Mouse (Mus musculus): ENCODE results near the gene Mroh3.

Mroh3 gene

GRCm38 (mm10) chr1:136212803-136213202 is at the start of gene Mroh3:
Gene Mroh3, minus strand, starts transcription at chr1:136212828.
- DNase-seq (ENCODE audit: extremely low spot score, low read depth, low spot score), result no peak

- no peak for DNase-seq (ENCODE audit: extremely low spot score, low read depth, low spot score)
These were observed 48.1 kb upstream of the Mroh3 start, which contains the start of gene Gpr25 for GRCm38 (mm10) chr1:136260635-136261238. Gene Gpr25, minus strand, starts transcription at chr1:136260873.

DNA sequence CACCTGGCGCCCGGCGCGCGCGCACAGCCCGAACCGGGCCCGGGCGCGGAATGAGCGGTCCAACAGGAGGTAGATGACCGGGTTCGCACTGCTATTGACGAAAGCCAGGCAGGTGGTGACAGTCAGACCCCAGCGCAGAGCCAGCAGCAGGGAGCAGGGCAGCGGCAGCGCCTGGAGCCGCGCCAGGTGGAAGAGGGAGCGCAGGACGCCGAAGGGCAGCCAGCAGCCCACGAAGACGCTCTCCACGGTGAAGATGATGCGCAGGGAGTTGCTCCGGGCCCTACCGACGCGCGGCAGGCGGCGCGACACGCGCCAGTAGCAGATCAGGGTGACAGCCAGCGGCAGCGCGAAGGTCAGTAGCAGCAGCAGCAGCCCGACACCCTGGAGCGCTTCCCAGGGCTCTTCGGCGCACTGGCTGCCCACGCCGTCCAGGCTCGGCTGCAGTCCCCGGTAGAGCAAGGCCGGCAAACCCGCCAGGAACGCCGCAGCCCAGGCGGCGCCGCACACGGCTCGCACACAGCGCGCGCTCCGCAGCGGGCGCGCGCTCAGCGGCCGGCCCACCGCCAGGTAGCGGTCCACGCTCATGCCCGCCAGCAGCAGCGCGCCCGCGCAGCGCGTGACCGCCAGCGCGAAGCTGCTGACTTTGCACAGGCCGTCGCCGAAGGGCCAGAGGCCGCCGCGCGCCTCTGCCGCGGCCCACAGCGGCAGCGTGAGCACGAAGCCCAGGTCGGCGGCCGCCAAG is 47.4 kb upstream of the Mroh3 start:
- DNase-seq (ENCODE audit: extremely low spot score, low read depth, low spot score), result no peak

- no peak for DNase-seq (ENCODE audit: extremely low spot score, low read depth, low spot score)
These were observed 46.9 kb upstream of the Mroh3 start for GRCm38 (mm10) chr1:136259543-136259892.

DNA sequence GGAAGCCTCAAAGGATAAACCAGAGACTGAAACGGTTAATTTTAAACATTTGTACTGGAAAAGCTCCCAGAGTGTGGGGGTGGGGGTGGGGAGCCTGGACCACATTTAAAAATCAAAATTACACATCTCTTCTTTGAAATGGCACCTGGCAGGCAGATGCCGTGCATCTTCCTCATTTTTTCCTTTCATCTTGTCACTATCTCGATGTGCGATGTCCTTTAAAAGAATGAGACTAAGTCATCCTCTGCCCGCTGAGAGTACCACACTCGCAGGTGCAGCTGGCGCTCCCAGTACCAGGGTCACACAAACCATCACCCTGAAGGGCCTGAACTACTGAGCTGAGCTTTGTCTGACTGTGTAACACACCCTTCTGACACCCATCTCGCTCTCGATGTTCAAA is 45.9 kb upstream of the Mroh3 start:
- DNase-seq (ENCODE audit: extremely low spot score, low read depth, low spot score), result no peak

- DNase-seq (ENCODE audit: extremely low spot score, low read depth, low spot score), result no peak
These were observed 43.0 kb upstream of the Mroh3 start for GRCm38 (mm10) chr1:136255657-136256056.

DNA sequence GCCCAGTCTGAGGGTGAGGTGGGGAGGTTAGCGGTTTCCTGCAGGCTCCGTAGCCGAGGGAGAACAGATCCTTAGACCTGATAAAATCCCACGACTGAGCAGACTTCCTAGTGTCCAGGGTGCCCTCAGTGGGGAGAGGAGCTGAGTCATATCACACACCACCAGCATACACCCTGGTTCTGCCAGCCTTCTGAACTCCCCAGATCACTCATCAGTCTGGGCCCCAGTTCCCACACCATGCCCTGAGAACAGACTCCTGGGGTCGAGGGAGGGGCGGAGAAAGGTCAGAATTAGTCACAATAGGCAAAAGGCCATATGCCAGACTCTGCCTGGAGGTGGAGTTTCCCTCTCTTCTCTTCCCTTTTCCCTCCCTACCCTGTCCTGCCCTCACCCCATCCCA is 42.5 kb upstream of the Mroh3 start:
- DNase-seq (ENCODE audit: extremely low spot score, low read depth, low spot score), result no peak

- DNase-seq (ENCODE audit: extremely low spot score, low read depth, low spot score), result no peak
These were observed 42.0 kb upstream of the Mroh3 start for GRCm38 (mm10) chr1:136254503-136255065.

- no peak for DNase-seq (ENCODE audit: extremely low spot score, low read depth, low spot score)
These were observed 40.8 kb upstream of the Mroh3 start for GRCm38 (mm10) chr1:136253472-136253871.

GRCm38 (mm10) chr1:136249662-136250061 is 37.0 kb upstream of the Mroh3 start:
- no peak for DNase-seq (ENCODE audit: extremely low spot score, low read depth, low spot score)

- no peak for DNase-seq (ENCODE audit: extremely low spot score, low read depth, low spot score)
These were observed 34.8 kb upstream of the Mroh3 start for GRCm38 (mm10) chr1:136247393-136247792.

DNA sequence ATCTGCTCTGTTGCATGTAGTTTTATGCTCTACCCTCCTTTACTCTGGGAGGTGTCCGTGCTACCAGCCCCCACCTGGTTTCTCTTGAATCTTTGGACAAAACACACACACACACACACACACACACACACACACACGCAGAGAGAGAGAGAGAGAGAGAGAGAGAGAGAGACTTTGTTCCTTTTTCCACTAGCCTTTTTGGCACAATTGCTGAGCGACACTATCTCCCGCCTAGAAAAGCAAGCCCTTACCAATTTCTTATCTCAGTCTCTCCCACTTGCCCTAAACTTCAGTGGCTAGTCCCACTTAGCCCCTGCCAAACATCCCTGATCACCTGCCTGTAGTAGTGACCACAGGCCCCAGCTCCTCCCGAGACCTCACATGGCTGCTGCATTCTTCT is 31.8 kb upstream of the Mroh3 start:
- DNase-seq (ENCODE audit: extremely low spot score, low read depth, low spot score), result no peak

GRCm38 (mm10) chr1:136241801-136242200 is 29.2 kb upstream of the Mroh3 start:
- no peak for DNase-seq (ENCODE audit: extremely low spot score, low read depth, low spot score)

GRCm38 (mm10) chr1:136238495-136238894 is 25.9 kb upstream of the Mroh3 start:
- no peak for DNase-seq (ENCODE audit: extremely low spot score, low read depth, low spot score)

DNA sequence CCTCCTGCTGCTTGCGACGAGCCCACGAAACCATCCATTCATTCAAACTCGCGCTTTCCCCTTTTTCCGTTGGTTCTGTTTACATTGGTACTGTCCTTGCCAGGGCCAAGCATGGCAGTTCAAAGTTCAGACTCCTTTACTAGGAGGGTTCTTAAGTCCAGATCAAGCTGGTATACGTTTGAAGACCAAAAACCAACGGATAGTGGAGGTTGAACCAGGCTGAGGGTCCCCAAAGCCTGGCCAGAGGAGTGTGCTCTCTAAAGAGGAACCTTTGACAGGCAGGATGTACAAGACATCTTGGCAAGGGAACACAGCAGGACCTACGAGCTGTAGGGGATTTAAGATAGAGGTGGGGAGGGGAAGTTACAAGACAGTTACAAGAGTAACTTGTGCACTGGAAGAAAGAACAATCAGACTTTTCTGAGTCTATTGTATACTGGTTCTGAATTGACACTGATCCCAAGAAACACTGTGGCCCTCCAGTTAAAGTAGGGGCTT is 22.0 kb upstream of the Mroh3 start:
- no peak for DNase-seq (ENCODE audit: extremely low spot score, low read depth, low spot score)

GRCm38 (mm10) chr1:136233892-136234594 is 21.4 kb upstream of the Mroh3 start, which contains the start of gene Inava:
Gene Inava, minus strand, starts transcription at chr1:136234264.
- DNase-seq (ENCODE audit: extremely low spot score, low read depth, low spot score), result peak; percentile 75

- no peak for DNase-seq (ENCODE audit: extremely low spot score, low read depth, low spot score)
These were observed 20.6 kb upstream of the Mroh3 start for GRCm38 (mm10) chr1:136232986-136233790.

- DNase-seq (ENCODE audit: extremely low spot score, low read depth, low spot score), result no peak
These were observed 19.8 kb upstream of the Mroh3 start for GRCm38 (mm10) chr1:136232285-136232926.

DNA sequence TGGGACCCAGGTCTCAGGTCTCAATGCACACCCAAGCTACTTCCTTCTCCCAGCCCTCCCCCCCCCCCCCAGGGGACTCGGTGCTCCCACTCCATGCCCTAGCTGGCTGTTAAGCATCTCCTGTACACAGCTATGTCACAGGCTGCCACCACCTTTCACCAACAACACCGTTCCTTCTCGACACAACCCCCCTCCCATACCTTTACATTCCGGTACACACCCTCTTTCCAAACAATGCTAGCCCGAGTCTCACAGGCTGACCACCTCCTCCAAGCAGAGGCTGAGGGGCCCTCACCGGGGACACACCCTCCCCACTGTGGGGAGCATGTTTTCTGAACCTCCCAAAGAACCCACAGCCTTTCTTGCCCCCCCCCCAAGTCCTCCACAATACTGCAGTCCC is 19.0 kb upstream of the Mroh3 start:
- DNase-seq (ENCODE audit: extremely low spot score, low read depth, low spot score), result no peak

GRCm38 (mm10) chr1:136230201-136230600 is 17.6 kb upstream of the Mroh3 start:
- DNase-seq (ENCODE audit: extremely low spot score, low read depth, low spot score), result no peak

All from hindlimb bud, embryonic 11.5 days (tissue).